Mouse (Mus musculus) liver, adult 2 months (tissue): ENCODE results near the gene Pusl1. TPM values are rescaled to one million over a fixed set of nuclear protein-coding genes. Genes with fewer than 3 reads are reported as not detected.

Source experiments
- DNase-seq: peaks from one replicate; pipeline ENCODE4 v3.0.0-alpha.2; 2011; ENCODE audit warnings: low read depth, low spot score; ENCODE audit errors: extremely low read depth
- H3K27ac ChIP-seq: fragments of 200-500 bp; replicated peaks from 2 replicates; pipeline ENCODE4 v1.5.1; 2012; ENCODE audit warnings: low read depth, mild to moderate bottlenecking, control low read depth, inconsistent platforms, low read length; ENCODE audit not compliant: insufficient read depth
- H3K27me3 ChIP-seq: fragments of 200-500 bp; 2 replicates; pipeline ENCODE4 v1.6.1; 2012; ENCODE audit warnings: mild to moderate bottlenecking, moderate library complexity, low read length, inconsistent platforms; ENCODE audit not compliant: control insufficient read depth, insufficient read depth
- H3K36me3 ChIP-seq: fragments of 200-500 bp; 2 replicates; pipeline ENCODE4 v1.6.1; 2012; ENCODE audit warnings: low read length, inconsistent platforms; ENCODE audit not compliant: control insufficient read depth, insufficient read depth
- H3K4me1 ChIP-seq: fragments of 200-500 bp; 2 replicates; pipeline ENCODE4 v1.6.1; 2011; ENCODE audit warnings: low read length; ENCODE audit not compliant: control insufficient read depth, insufficient read depth
- H3K4me3 ChIP-seq: fragments of 200-500 bp; 2 replicates; pipeline ENCODE4 v1.5.1; 2011; ENCODE audit warnings: low read depth, mild to moderate bottlenecking, control low read depth, low read length, moderate library complexity; ENCODE audit not compliant: insufficient read depth
- H3K79me2 ChIP-seq: fragments of 200-500 bp; 2 replicates; pipeline ENCODE4 v1.6.1; 2012; ENCODE audit warnings: inconsistent platforms, mild to moderate bottlenecking, low read length, moderate library complexity; ENCODE audit not compliant: control insufficient read depth, insufficient read depth
- H3K9ac ChIP-seq: fragments of 200-500 bp; 2 replicates; pipeline ENCODE4 v1.6.1; 2012; ENCODE audit warnings: low read depth, mild to moderate bottlenecking, control low read depth, inconsistent platforms, low read length
- CTCF ChIP-seq: fragments of 200-500 bp; IDR thresholded peaks from 2 replicates; pipeline ENCODE4 v1.5.1; 2011; ENCODE audit warnings: low read depth, low read length, control low read depth
- POLR2A ChIP-seq: fragments of 200-500 bp; IDR thresholded peaks from 2 replicates; pipeline ENCODE4 v1.6.1; 2011; ENCODE audit warnings: low read length, control low read depth; ENCODE audit not compliant: insufficient read depth; ENCODE audit errors: extremely low read depth
- WGBS: fragments of 180-500 bp; shearing (Covaris S2); methylation state at CpG from one replicate; pipeline ENCODE4 v1.1.7; 2018; 5-methylcytosine and 5-hydroxymethylcytosine counted together
- polyA plus RNA-seq: library from polyadenylated mRNA; depleted of rRNA; stranded (reverse); fragments of >200 nt; gene quantifications from 2 replicates; pipeline ENCODE4 v1.2.3, GENCODE M21; 2012
- total RNA-seq: library from RNA; depleted of rRNA; stranded (reverse); fragments of >200 nt; gene quantifications from 2 replicates; pipeline ENCODE4 v1.2.3, GENCODE M21; 2014

Gene Pusl1
- total and polyA plus RNA-seq, 2 experiments, result 13.6 to 33.5 TPM

- no peak for DNase-seq
- Histone ChIP-seq H3K4me1 (no peaks in the 10 kb centered on the region), H3K27ac (no peak overlapping the region), H3K36me3 (peaks cover 14% of the 10 kb centered on the region; the same call in 1 of the 2 replicates), H3K79me2 (no peaks in the 10 kb centered on the region), H3K4me3 (no peak overlapping the region), H3K9ac (no peak overlapping the region), H3K27me3 (no peaks in the 10 kb centered on the region)
- TF ChIP-seq CTCF (no peak), POLR2A (no peak)
- 94% methylated on average over 10 of the region's 10 CpGs for WGBS
These were observed 3.9 kb downstream of the Pusl1 start for GRCm38 (mm10) chr4:155887674-155888073.

GRCm38 (mm10) chr4:155886330-155886729, 5.3 kb downstream of the Pusl1 start:
- TF ChIP-seq CTCF (no peak), POLR2A (no peak)
- no peak for DNase-seq

GRCm38 (mm10) chr4:155883587-155883986, 8.0 kb downstream of the Pusl1 start:
- Histone ChIP-seq H3K36me3 (peaks cover 14% of the 10 kb centered on the region; the same call in 1 of the 2 replicates), H3K9ac (peak overlapping the region; percentile 17; the same call in 1 of the 2 replicates), H3K4me3 (no peak overlapping the region), H3K27me3 (no peaks in the 10 kb centered on the region), H3K27ac (peak overlapping the region; percentile 38; the same call in 1 of the 2 replicates), H3K4me1 (no peaks in the 10 kb centered on the region), H3K79me2 (no peaks in the 10 kb centered on the region)
- TF ChIP-seq CTCF (no peak), POLR2A (no peak)
- no peak for DNase-seq
- 78% methylated on average over 3 of the region's 3 CpGs for WGBS

More at GRCm38 (mm10) chr4:155886330-155886729, 5.3 kb downstream of the Pusl1 start:
- H3K36me3 ChIP-seq, result peaks cover 14% of the 10 kb centered on the region; the same call in 1 of the 2 replicates
- no peak overlapping the region for H3K27ac ChIP-seq
- 91% methylated on average over 5 of the region's 5 CpGs for WGBS
- H3K9ac ChIP-seq, result no peak overlapping the region
- no peaks in the 10 kb centered on the region for H3K4me1 ChIP-seq
- H3K79me2 ChIP-seq, result no peaks in the 10 kb centered on the region
- no peaks in the 10 kb centered on the region for H3K27me3 ChIP-seq
- no peak overlapping the region for H3K4me3 ChIP-seq

GRCm38 (mm10) chr4:155871404-155871803, 20.2 kb downstream of the Pusl1 start:
- TF ChIP-seq CTCF (no peak), POLR2A (no peak)
- Histone ChIP-seq H3K36me3 (peaks cover 10% of the 10 kb centered on the region), H3K9ac (no peak overlapping the region), H3K4me1 (peaks cover 10% of the 10 kb centered on the region), H3K79me2 (peaks cover 6% of the 10 kb centered on the region; the same call in 1 of the 2 replicates), H3K4me3 (no peak overlapping the region), H3K27ac (no peak overlapping the region), H3K27me3 (no peaks in the 10 kb centered on the region)
- WGBS, result 76% methylated on average over 7 of the region's 7 CpGs
- no peak for DNase-seq

- TF ChIP-seq POLR2A (peak; percentile 61), CTCF (peak; percentile 39)
- Histone ChIP-seq H3K36me3 (peaks cover 5% of the 10 kb centered on the region; the same call in 1 of the 2 replicates), H3K4me1 (peaks cover 10% of the 10 kb centered on the region), H3K4me3 (peak within 1 kb of the TSS; percentile 90), H3K27me3 (no peaks in the 10 kb centered on the region), H3K79me2 (peaks cover 4% of the 10 kb centered on the region; the same call in 1 of the 2 replicates), H3K27ac (peak within 1 kb of the TSS; percentile 30), H3K9ac (peak within 1 kb of the TSS; percentile 79)
- WGBS, result under 1% methylated on average over 63 of the region's 63 CpGs
- peak; percentile 84 for DNase-seq
These were observed 22.1 kb downstream of the Pusl1 start, which contains the start of the genes Cptp and Ints11 for GRCm38 (mm10) chr4:155869317-155870033. Gene Cptp, minus strand, starts transcription at chr4:155869440. Gene Ints11, plus strand, starts transcription at chr4:155869546.
